Mouse (Mus musculus): ENCODE measurements around the gene Eno1. TPM values are rescaled to one million over a fixed set of nuclear protein-coding genes. Genes with fewer than 3 reads are reported as not detected.

The Eno1 gene
- total and polyA plus RNA-seq, 3 experiments: 1,109 to 1,985 (median 1,272) TPM

- Histone ChIP-seq H3K36me3 (replicated peaks in 1 of 2; ENCODE audit: control insufficient read depth in 1 of 2, insufficient read depth in 1 of 2, low read length in 1 of 2) (peaks cover 79 to 93% of the 10 kb centered on the region in 2 experiments), H3K27me3 (replicated peaks) (no peaks in the 10 kb centered on the region), H3K27ac (ENCODE audit: insufficient read depth, low read depth) (no peak overlapping the region), H3K4me3 (replicated peaks in 1 of 3; ENCODE audit: low read depth in 2 of 3, low read length in 2 of 3, poor library complexity in 1 of 3) (no peak overlapping the region), H3K4me2 (ENCODE audit: insufficient read depth, low read depth, poor library complexity, severe bottlenecking) (no peak overlapping the region), H3K4me1 (ENCODE audit: control insufficient read depth in 1 of 2, insufficient read depth in 2 of 2) (peaks cover 0 to 16% of the 10 kb centered on the region in 2 experiments; a peak in 2 of 4 replicates), H3K9ac (ENCODE audit: insufficient read depth, low read depth) (no peak overlapping the region), H3K9me3 (replicated peaks; ENCODE audit: low read length) (no peaks in the 10 kb centered on the region), H3K79me2 (replicated peaks; ENCODE audit: control insufficient read depth, extremely low read depth, insufficient read depth, poor library complexity, severe bottlenecking) (peaks cover 4% of the 10 kb centered on the region)
- dilution Hi-C loops (cut with MboI; ENCODE audit: extremely low pct_ligation_motif_present, extremely low pct_unique_long_range_greater_than_20kb, low sequenced_read_pairs): no loop called here
- peak; percentile 71 for DNase-seq (ENCODE audit: extremely low read depth)
- TF ChIP-seq RAD21 (IDR thresholded peaks at IDR 0.05; ENCODE audit: low read depth, low read length) (peak; percentile 48), JUND (conservative IDR thresholded peaks at IDR 0.05; ENCODE audit: low read depth, low read length) (no peak), SMC3 (IDR thresholded peaks at IDR 0.05; ENCODE audit: low read depth, low read length) (peak; percentile 48), CTCF (conservative IDR thresholded peaks at IDR 0.05 in 1 of 2, IDR thresholded peaks at IDR 0.05 in 1 of 2; ENCODE audit: low read depth in 2 of 2, low read length in 2 of 2) (peak; percentile 71 to 85)
- in situ Hi-C loops (cut with MboI; ENCODE audit: low pct_ligation_motif_present, low pct_unique_long_range_greater_than_20kb, low sequenced_read_pairs): no loop called here
Observed at GRCm38 (mm10) chr4:150248009-150248408, 11.5 kb downstream of the Eno1 start.

GRCm38 (mm10) chr4:150248917-150249316 lies 12.4 kb downstream of the Eno1 start:
- no peak overlapping the region for H3K9ac ChIP-seq (ENCODE audit: insufficient read depth, low read depth)
- no peaks in the 10 kb centered on the region for H3K9me3 ChIP-seq (replicated peaks; ENCODE audit: low read length)
- H3K27me3 ChIP-seq (replicated peaks): no peaks in the 10 kb centered on the region
- no peak for DNase-seq (ENCODE audit: extremely low read depth)
- in situ Hi-C loops (cut with MboI; ENCODE audit: low pct_ligation_motif_present, low pct_unique_long_range_greater_than_20kb, low sequenced_read_pairs) (no loop called here), dilution Hi-C loops (cut with MboI; ENCODE audit: extremely low pct_ligation_motif_present, extremely low pct_unique_long_range_greater_than_20kb, low sequenced_read_pairs) (no loop called here)
- peaks cover 70 to 87% of the 10 kb centered on the region in 2 experiments for H3K36me3 ChIP-seq (replicated peaks in 1 of 2; ENCODE audit: control insufficient read depth in 1 of 2, insufficient read depth in 1 of 2, low read length in 1 of 2)
- H3K4me3 ChIP-seq (replicated peaks in 1 of 3; ENCODE audit: low read depth in 2 of 3, low read length in 2 of 3, poor library complexity in 1 of 3): no peak overlapping the region
- no peaks in the 10 kb centered on the region for H3K79me2 ChIP-seq (replicated peaks; ENCODE audit: control insufficient read depth, extremely low read depth, insufficient read depth, poor library complexity, severe bottlenecking)
- no peak overlapping the region for H3K27ac ChIP-seq (ENCODE audit: insufficient read depth, low read depth)
- peaks cover 0 to 7% of the 10 kb centered on the region in 2 experiments; a peak in 2 of 4 replicates for H3K4me1 ChIP-seq (ENCODE audit: control insufficient read depth in 1 of 2, insufficient read depth in 2 of 2)
- TF ChIP-seq MAZ (IDR thresholded peaks at IDR 0.05; ENCODE audit: low read depth, low read length) (no peak), POLR2AphosphoS2 (IDR thresholded peaks at IDR 0.05; ENCODE audit: low read depth, low read length) (no peak), ZKSCAN1 (IDR thresholded peaks at IDR 0.05; ENCODE audit: borderline replicate concordance, low read depth, low read length) (no peak)
- H3K4me2 ChIP-seq (ENCODE audit: insufficient read depth, low read depth, poor library complexity, severe bottlenecking): no peak overlapping the region

GRCm38 (mm10) chr4:150249731-150250270 lies 13.3 kb downstream of the Eno1 start:
- Histone ChIP-seq H3K27me3 (replicated peaks) (no peaks in the 10 kb centered on the region), H3K4me2 (ENCODE audit: insufficient read depth, low read depth, poor library complexity, severe bottlenecking) (no peak overlapping the region), H3K4me1 (ENCODE audit: control insufficient read depth in 1 of 2, insufficient read depth in 2 of 2) (no peaks in the 10 kb centered on the region), H3K9me3 (replicated peaks; ENCODE audit: low read length) (no peaks in the 10 kb centered on the region), H3K36me3 (replicated peaks in 1 of 2; ENCODE audit: control insufficient read depth in 1 of 2, insufficient read depth in 1 of 2, low read length in 1 of 2) (peaks cover 61 to 85% of the 10 kb centered on the region in 2 experiments), H3K4me3 (replicated peaks in 1 of 3; ENCODE audit: low read depth in 2 of 3, low read length in 2 of 3, poor library complexity in 1 of 3) (no peak overlapping the region), H3K79me2 (replicated peaks; ENCODE audit: control insufficient read depth, extremely low read depth, insufficient read depth, poor library complexity, severe bottlenecking) (no peaks in the 10 kb centered on the region), H3K9ac (ENCODE audit: insufficient read depth, low read depth) (no peak overlapping the region), H3K27ac (ENCODE audit: insufficient read depth, low read depth) (no peak overlapping the region)
- TF ChIP-seq CTCF (conservative IDR thresholded peaks at IDR 0.05 in 1 of 2, IDR thresholded peaks at IDR 0.05 in 1 of 2; ENCODE audit: low read depth in 2 of 2, low read length in 2 of 2) (no peak), MXI1 (IDR thresholded peaks at IDR 0.05; ENCODE audit: low read depth, low read length) (no peak), POLR2A (IDR thresholded peaks at IDR 0.05; ENCODE audit: low read depth, low read length) (0 out of 2 replicates have a peak, but pooled peaks have one; percentile 23), BHLHE40 (IDR thresholded peaks at IDR 0.05; ENCODE audit: low read depth, low read length) (no peak), PAX5 (IDR thresholded peaks at IDR 0.05; ENCODE audit: low read length) (no peak), POLR2AphosphoS2 (IDR thresholded peaks at IDR 0.05; ENCODE audit: low read depth, low read length) (peak; percentile 34; the same call in 1 of the 2 replicates), CHD1 (IDR thresholded peaks at IDR 0.05; ENCODE audit: low read depth, low read length) (no peak)
- dilution Hi-C loops (cut with MboI; ENCODE audit: extremely low pct_ligation_motif_present, extremely low pct_unique_long_range_greater_than_20kb, low sequenced_read_pairs): no loop called here
- in situ Hi-C loops (cut with MboI; ENCODE audit: low pct_ligation_motif_present, low pct_unique_long_range_greater_than_20kb, low sequenced_read_pairs): loop anchor here (10.0 kb wide), 1 partner anchor 375 kb away; no protein-coding TSS in a partner anchor
- no peak for DNase-seq (ENCODE audit: extremely low read depth)

Measured in CH12.LX (cell line).